Mouse (Mus musculus) midbrain, embryonic 12.5 days (tissue): Measurements from ENCODE around the gene Uqcrq. TPM values are rescaled to one million over a fixed set of nuclear protein-coding genes. Genes with fewer than 3 reads are reported as not detected.

ENCODE experiments used
- ATAC-seq: fragments of 200-750 bp; cut with Nextera tagmentation; 2 replicates; pipeline ENCODE4 v1.8.0; 2017; ENCODE audit warnings: low read depth, moderate TSS enrichment, moderate library complexity; ENCODE audit not compliant: low FRiP score
- H3K27ac ChIP-seq: fragments of 300-500 bp; sonication (generic); replicated peaks from 2 replicates; pipeline ENCODE4 v1.5.1; 2016; ENCODE audit warnings: mild to moderate bottlenecking
- H3K27me3 ChIP-seq: fragments of 300-500 bp; sonication (generic); 2 replicates; pipeline ENCODE4 v1.6.1; 2016; ENCODE audit warnings: mild to moderate bottlenecking
- H3K36me3 ChIP-seq: fragments of 300-500 bp; sonication (generic); 2 replicates; pipeline ENCODE4 v1.6.1; 2016
- H3K4me1 ChIP-seq: fragments of 300-500 bp; sonication (generic); 2 replicates; pipeline ENCODE4 v1.6.1; 2016
- H3K4me2 ChIP-seq: fragments of 300-500 bp; sonication (generic); replicated peaks from 2 replicates; pipeline ENCODE4 v1.6.1; 2016; ENCODE audit warnings: mild to moderate bottlenecking, moderate library complexity
- H3K4me3 ChIP-seq: fragments of 300-500 bp; sonication (generic); 2 replicates; pipeline ENCODE4 v1.5.1; 2016; ENCODE audit warnings: mild to moderate bottlenecking
- H3K9ac ChIP-seq: fragments of 300-500 bp; sonication (generic); replicated peaks from 2 replicates; pipeline ENCODE4 v1.6.1; 2016; ENCODE audit warnings: mild to moderate bottlenecking, moderate library complexity
- H3K9me3 ChIP-seq: fragments of 300-500 bp; sonication (generic); 2 replicates; pipeline ENCODE4 v1.6.1; 2016; ENCODE audit warnings: mild to moderate bottlenecking
- WGBS: fragments of 180-500 bp; shearing (Covaris S2); methylation state at CpG from one replicate; pipeline ENCODE4 v1.1.7; 2016; 5-methylcytosine and 5-hydroxymethylcytosine counted together
- polyA plus RNA-seq: library from polyadenylated mRNA; unstranded; fragments of >200 nt; fragmentation: Nextera tagmentation; extraction: Ambion mirVana; gene quantifications from 2 replicates; pipeline ENCODE4 v1.2.1, GENCODE M21; 2016

The Uqcrq gene
- 540 and 574 TPM in 2 replicates for polyA plus RNA-seq

GRCm38 (mm10) chr11:53430670-53431346, at the start of gene Uqcrq, which contains the start of gene Gdf9:
Gene Uqcrq, minus strand, starts transcription at chr11:53430831.
Gene Gdf9, plus strand, starts transcription at chr11:53431023.
- H3K9me3 ChIP-seq, result no peaks in the 10 kb centered on the region
- H3K4me2 ChIP-seq, result peak within 1 kb of the TSS; percentile 91
- H3K36me3 ChIP-seq, result peaks cover 10% of the 10 kb centered on the region
- peak within 1 kb of the TSS; percentile 85 for H3K9ac ChIP-seq
- peak; percentile 95 for ATAC-seq
- H3K4me1 ChIP-seq, result peaks cover 15% of the 10 kb centered on the region
- under 1% methylated on average over 44 of the region's 44 CpGs for whole genome bisulfite sequencing
- H3K4me3 ChIP-seq, result peak within 1 kb of the TSS; percentile 82
- H3K27me3 ChIP-seq, result no peaks in the 10 kb centered on the region
- peak within 1 kb of the TSS; percentile 67 for H3K27ac ChIP-seq

- Histone ChIP-seq H3K9ac (peak within 1 kb of the TSS; percentile 28; the same call in 1 of the 2 replicates), H3K4me1 (peaks cover 30% of the 10 kb centered on the region), H3K27me3 (peaks cover 82% of the 10 kb centered on the region), H3K4me3 (peak within 1 kb of the TSS; percentile 43), H3K9me3 (peaks cover 4% of the 10 kb centered on the region; the same call in 1 of the 2 replicates), H3K27ac (no peak within 1 kb of the TSS), H3K4me2 (peak within 1 kb of the TSS; percentile 59), H3K36me3 (no peaks in the 10 kb centered on the region)
- WGBS, result 5% methylated on average over 34 of the region's 40 CpGs
- no peak for ATAC-seq
These were observed 49.2 kb upstream of the Uqcrq start, which contains the start of the genes Gm9945 and Sowaha for GRCm38 (mm10) chr11:53479783-53480301. Gene Gm9945, plus strand, starts transcription at chr11:53480166. Gene Sowaha, minus strand, starts transcription at chr11:53480274.

GRCm38 (mm10) chr11:53479171-53479782, 48.6 kb upstream of the Uqcrq start:
- ATAC-seq, result peak; percentile 49; the same call in 1 of the 2 replicates
- H3K9ac ChIP-seq, result peak overlapping the region; percentile 28; the same call in 1 of the 2 replicates
- H3K4me2 ChIP-seq, result peak overlapping the region; percentile 59
- H3K27me3 ChIP-seq, result peaks cover 87% of the 10 kb centered on the region
- peaks cover 30% of the 10 kb centered on the region for H3K4me1 ChIP-seq
- no peak overlapping the region for H3K27ac ChIP-seq
- peaks cover 4% of the 10 kb centered on the region; the same call in 1 of the 2 replicates for H3K9me3 ChIP-seq
- H3K4me3 ChIP-seq, result peak overlapping the region; percentile 43
- WGBS, result 2% methylated on average over 60 of the region's 62 CpGs
- no peaks in the 10 kb centered on the region for H3K36me3 ChIP-seq

GRCm38 (mm10) chr11:53478383-53479170, 47.9 kb upstream of the Uqcrq start:
- 6% methylated on average over 79 of the region's 79 CpGs for WGBS
- Histone ChIP-seq H3K27me3 (peaks cover 89% of the 10 kb centered on the region), H3K4me2 (peak overlapping the region; percentile 59), H3K4me1 (peaks cover 30% of the 10 kb centered on the region), H3K9ac (peak overlapping the region; percentile 28; the same call in 1 of the 2 replicates), H3K9me3 (peaks cover 4% of the 10 kb centered on the region; the same call in 1 of the 2 replicates), H3K36me3 (no peaks in the 10 kb centered on the region), H3K4me3 (peak overlapping the region; percentile 43), H3K27ac (no peak overlapping the region)
- ATAC-seq, result no peak

- WGBS, result 36% methylated on average over 7 of the region's 7 CpGs
- H3K4me3 ChIP-seq, result no peak overlapping the region
- ATAC-seq, result no peak
These were observed 47.2 kb upstream of the Uqcrq start for GRCm38 (mm10) chr11:53477833-53478232.

GRCm38 (mm10) chr11:53475620-53476019, 45.0 kb upstream of the Uqcrq start:
- WGBS, result 12% methylated on average over 8 of the region's 8 CpGs
- ATAC-seq, result no peak

More at GRCm38 (mm10) chr11:53477833-53478232, 47.2 kb upstream of the Uqcrq start:
- no peak overlapping the region for H3K9ac ChIP-seq
- no peaks in the 10 kb centered on the region for H3K36me3 ChIP-seq
- no peak overlapping the region for H3K27ac ChIP-seq
- no peak overlapping the region for H3K4me2 ChIP-seq
- peaks cover 4% of the 10 kb centered on the region; the same call in 1 of the 2 replicates for H3K9me3 ChIP-seq
- peaks cover 30% of the 10 kb centered on the region for H3K4me1 ChIP-seq
- peaks cover 89% of the 10 kb centered on the region for H3K27me3 ChIP-seq

GRCm38 (mm10) chr11:53472709-53473108, 42.1 kb upstream of the Uqcrq start:
- no peak overlapping the region for H3K27ac ChIP-seq
- peaks cover 84% of the 10 kb centered on the region for H3K27me3 ChIP-seq
- no peak overlapping the region for H3K9ac ChIP-seq
- no peak for ATAC-seq
- peaks cover 33% of the 10 kb centered on the region for H3K4me1 ChIP-seq
- H3K4me2 ChIP-seq, result no peak overlapping the region
- no peaks in the 10 kb centered on the region for H3K36me3 ChIP-seq
- no peaks in the 10 kb centered on the region for H3K9me3 ChIP-seq
- H3K4me3 ChIP-seq, result no peak overlapping the region
- 81% methylated on average over 3 of the region's 3 CpGs for WGBS

More at GRCm38 (mm10) chr11:53475620-53476019, 45.0 kb upstream of the Uqcrq start:
- no peak overlapping the region for H3K4me3 ChIP-seq
- H3K27ac ChIP-seq, result peak overlapping the region; percentile 52
- H3K4me1 ChIP-seq, result peaks cover 35% of the 10 kb centered on the region
- no peaks in the 10 kb centered on the region for H3K36me3 ChIP-seq
- peaks cover 89% of the 10 kb centered on the region for H3K27me3 ChIP-seq
- H3K9me3 ChIP-seq, result peaks cover 4% of the 10 kb centered on the region; the same call in 1 of the 2 replicates
- no peak overlapping the region for H3K9ac ChIP-seq
- H3K4me2 ChIP-seq, result peak overlapping the region; percentile 46

GRCm38 (mm10) chr11:53469968-53470695, 39.5 kb upstream of the Uqcrq start, which contains the start of gene Gm9837:
Gene Gm9837, minus strand, starts transcription at chr11:53470479.
- Histone ChIP-seq H3K27me3 (peaks cover 90% of the 10 kb centered on the region), H3K4me3 (peak within 1 kb of the TSS; percentile 28), H3K36me3 (no peaks in the 10 kb centered on the region), H3K27ac (no peak within 1 kb of the TSS), H3K9ac (no peak within 1 kb of the TSS), H3K4me1 (peaks cover 29% of the 10 kb centered on the region), H3K4me2 (peak within 1 kb of the TSS; percentile 51), H3K9me3 (no peaks in the 10 kb centered on the region)
- ATAC-seq, result peak; percentile 81
- WGBS, result 3% methylated on average over 29 of the region's 29 CpGs

GRCm38 (mm10) chr11:53469294-53469967, 38.8 kb upstream of the Uqcrq start:
- no peak for ATAC-seq

GRCm38 (mm10) chr11:53466231-53466971, 35.8 kb upstream of the Uqcrq start:
- no peaks in the 10 kb centered on the region for H3K36me3 ChIP-seq
- peak; percentile 55; the same call in 1 of the 2 replicates for ATAC-seq
- H3K4me1 ChIP-seq, result peaks cover 39% of the 10 kb centered on the region
- no peak overlapping the region for H3K27ac ChIP-seq
- 0 out of 2 replicates have a peak overlapping the region, but pooled peaks have one; percentile 39 for H3K9ac ChIP-seq
- H3K27me3 ChIP-seq, result peaks cover 95% of the 10 kb centered on the region
- peak overlapping the region; percentile 28 for H3K4me3 ChIP-seq
- 5% methylated on average over 40 of the region's 40 CpGs for WGBS
- H3K4me2 ChIP-seq, result peak overlapping the region; percentile 49
- no peaks in the 10 kb centered on the region for H3K9me3 ChIP-seq

More at GRCm38 (mm10) chr11:53469294-53469967, 38.8 kb upstream of the Uqcrq start:
- Histone ChIP-seq H3K36me3 (no peaks in the 10 kb centered on the region), H3K9me3 (no peaks in the 10 kb centered on the region), H3K27ac (no peak overlapping the region), H3K4me1 (peaks cover 29% of the 10 kb centered on the region), H3K4me3 (no peak overlapping the region), H3K27me3 (peaks cover 90% of the 10 kb centered on the region), H3K4me2 (peak overlapping the region; percentile 51), H3K9ac (no peak overlapping the region)
- WGBS, result 45% methylated on average over 16 of the region's 16 CpGs
